Mouse (Mus musculus): Measurements from ENCODE around the gene Tpx2. TPM values are rescaled to one million over a fixed set of nuclear protein-coding genes. Genes with fewer than 3 reads are reported as not detected.

Gene Tpx2
- polyA plus RNA-seq (2015; fragmentation: Nextera tagmentation; extraction: Ambion mirVana) = 59.8 and 79.4 TPM in 2 replicates

GRCm38 (mm10) chr2:152847815-152848302 lies at the start of gene Tpx2:
TSS of gene Tpx2 (plus strand) at chr2:152847964.
- DNase-seq = peak; percentile 97
- Histone ChIP-seq H3K4me1 (replicated peaks) (peaks cover 35% of the 10 kb centered on the region), H3K27ac (peak within 1 kb of the TSS; percentile 95), H3K27me3 (no peaks in the 10 kb centered on the region), H3K36me3 (peaks cover 37% of the 10 kb centered on the region), H3K4me2 (peak within 1 kb of the TSS; percentile 78), H3K9ac (peak within 1 kb of the TSS; percentile 91), H3K4me3 (replicated peaks) (peak within 1 kb of the TSS; percentile 89), H3K9me3 (replicated peaks) (no peaks in the 10 kb centered on the region)
- WGBS (ENCODE audit: insufficient replicate concordance) = under 1% methylated on average over 34 of the region's 34 CpGs
- peak; percentile 97 for ATAC-seq (ENCODE audit: low read depth)

GRCm38 (mm10) chr2:152799954-152800761 lies 47.6 kb upstream of the Tpx2 start:
- Histone ChIP-seq H3K4me2 (no peak overlapping the region), H3K9me3 (replicated peaks) (no peaks in the 10 kb centered on the region), H3K9ac (no peak overlapping the region), H3K4me3 (replicated peaks) (no peak overlapping the region), H3K27me3 (no peaks in the 10 kb centered on the region), H3K4me1 (replicated peaks) (peaks cover 84% of the 10 kb centered on the region), H3K27ac (peak overlapping the region; percentile 4; the same call in 1 of the 2 replicates), H3K36me3 (peaks cover 13% of the 10 kb centered on the region)
- DNase-seq (no peak), ATAC-seq (ENCODE audit: low read depth) (no peak)
- 71% methylated on average over 7 of the region's 7 CpGs for WGBS (ENCODE audit: insufficient replicate concordance)

- H3K9me3 ChIP-seq (replicated peaks) = no peaks in the 10 kb centered on the region
- no peak overlapping the region for H3K4me3 ChIP-seq (replicated peaks)
- H3K4me2 ChIP-seq = no peak overlapping the region
- ATAC-seq (ENCODE audit: low read depth) = no peak
- DNase-seq = no peak
- H3K27me3 ChIP-seq = no peaks in the 10 kb centered on the region
- peaks cover 19% of the 10 kb centered on the region for H3K36me3 ChIP-seq
- peaks cover 84% of the 10 kb centered on the region for H3K4me1 ChIP-seq (replicated peaks)
- no peak overlapping the region for H3K9ac ChIP-seq
- no peak overlapping the region; the same call in 1 of the 2 replicates for H3K27ac ChIP-seq
Measured at GRCm38 (mm10) chr2:152800762-152801113, 47.0 kb upstream of the Tpx2 start.

GRCm38 (mm10) chr2:152802303-152802702 lies 45.5 kb upstream of the Tpx2 start:
- peak overlapping the region; percentile 51 for H3K27ac ChIP-seq
- WGBS (ENCODE audit: insufficient replicate concordance) = 86% methylated on average over 10 of the region's 10 CpGs

GRCm38 (mm10) chr2:152803081-152803480 lies 44.7 kb upstream of the Tpx2 start:
- no peak for DNase-seq
- peak overlapping the region; percentile 64 for H3K9ac ChIP-seq
- H3K4me3 ChIP-seq (replicated peaks) = 0 out of 2 replicates have a peak overlapping the region, but pooled peaks have one; percentile 18
- H3K27me3 ChIP-seq = no peaks in the 10 kb centered on the region
- peaks cover 83% of the 10 kb centered on the region for H3K4me1 ChIP-seq (replicated peaks)
- ATAC-seq (ENCODE audit: low read depth) = peak; percentile 35; the same call in 1 of the 2 replicates
- WGBS (ENCODE audit: insufficient replicate concordance) = 78% methylated on average over 5 of the region's 5 CpGs
- no peaks in the 10 kb centered on the region for H3K9me3 ChIP-seq (replicated peaks)
- peaks cover 37% of the 10 kb centered on the region for H3K36me3 ChIP-seq
- peak overlapping the region; percentile 46 for H3K4me2 ChIP-seq
- peak overlapping the region; percentile 79 for H3K27ac ChIP-seq

More at GRCm38 (mm10) chr2:152802303-152802702, 45.5 kb upstream of the Tpx2 start:
- no peak overlapping the region for H3K4me2 ChIP-seq
- no peak overlapping the region for H3K9ac ChIP-seq
- ATAC-seq (ENCODE audit: low read depth) (no peak), DNase-seq (no peak)
- no peak overlapping the region for H3K4me3 ChIP-seq (replicated peaks)
- H3K27me3 ChIP-seq = no peaks in the 10 kb centered on the region
- no peaks in the 10 kb centered on the region for H3K9me3 ChIP-seq (replicated peaks)
- peaks cover 84% of the 10 kb centered on the region for H3K4me1 ChIP-seq (replicated peaks)
- H3K36me3 ChIP-seq = peaks cover 33% of the 10 kb centered on the region

- DNase-seq (no peak), ATAC-seq (ENCODE audit: low read depth) (peak; percentile 74)
- Histone ChIP-seq H3K4me1 (replicated peaks) (peaks cover 93% of the 10 kb centered on the region), H3K9ac (peak overlapping the region; percentile 65), H3K36me3 (peaks cover 33% of the 10 kb centered on the region), H3K4me2 (peak overlapping the region; percentile 55), H3K27me3 (no peaks in the 10 kb centered on the region), H3K27ac (peak overlapping the region; percentile 92), H3K9me3 (replicated peaks) (no peaks in the 10 kb centered on the region), H3K4me3 (replicated peaks) (peak overlapping the region; percentile 16)
- WGBS (ENCODE audit: insufficient replicate concordance) = 12% methylated on average over 6 of the region's 6 CpGs
Measured at GRCm38 (mm10) chr2:152804408-152805110, 43.2 kb upstream of the Tpx2 start.

GRCm38 (mm10) chr2:152805111-152805490 lies 42.7 kb upstream of the Tpx2 start:
- Histone ChIP-seq H3K4me1 (replicated peaks) (peaks cover 94% of the 10 kb centered on the region), H3K9ac (peak overlapping the region; percentile 65), H3K9me3 (replicated peaks) (no peaks in the 10 kb centered on the region), H3K27ac (peak overlapping the region; percentile 92), H3K4me3 (replicated peaks) (no peak overlapping the region; the same call in 1 of the 2 replicates), H3K4me2 (peak overlapping the region; percentile 55), H3K36me3 (peaks cover 39% of the 10 kb centered on the region), H3K27me3 (no peaks in the 10 kb centered on the region)
- no peak for DNase-seq
- 62% methylated on average over 5 of the region's 5 CpGs for WGBS (ENCODE audit: insufficient replicate concordance)
- no peak for ATAC-seq (ENCODE audit: low read depth)

GRCm38 (mm10) chr2:152806037-152806436 lies 41.7 kb upstream of the Tpx2 start:
- H3K9me3 ChIP-seq (replicated peaks) = no peaks in the 10 kb centered on the region
- H3K9ac ChIP-seq = peak overlapping the region; percentile 65; the same call in 1 of the 2 replicates
- peaks cover 97% of the 10 kb centered on the region for H3K4me1 ChIP-seq (replicated peaks)
- no peak overlapping the region for H3K4me2 ChIP-seq
- ATAC-seq (ENCODE audit: low read depth) = no peak
- no peaks in the 10 kb centered on the region for H3K27me3 ChIP-seq
- peaks cover 39% of the 10 kb centered on the region for H3K36me3 ChIP-seq
- WGBS (ENCODE audit: insufficient replicate concordance) = 57% methylated on average over 2 of the region's 2 CpGs
- H3K4me3 ChIP-seq (replicated peaks) = no peak overlapping the region
- peak overlapping the region; percentile 92 for H3K27ac ChIP-seq
- no peak for DNase-seq

GRCm38 (mm10) chr2:152808178-152808577 lies 39.6 kb upstream of the Tpx2 start:
- Histone ChIP-seq H3K27ac (peak overlapping the region; percentile 100), H3K4me3 (replicated peaks) (no peak overlapping the region), H3K4me2 (peak overlapping the region; percentile 9), H3K4me1 (replicated peaks) (peaks cover 99% of the 10 kb centered on the region), H3K9me3 (replicated peaks) (no peaks in the 10 kb centered on the region), H3K27me3 (no peaks in the 10 kb centered on the region), H3K36me3 (peaks cover 39% of the 10 kb centered on the region), H3K9ac (peak overlapping the region; percentile 55)
- no peak for DNase-seq
- 61% methylated on average over 3 of the region's 3 CpGs for WGBS (ENCODE audit: insufficient replicate concordance)
- peak; percentile 26 for ATAC-seq (ENCODE audit: low read depth)

GRCm38 (mm10) chr2:152810158-152810941 lies 37.4 kb upstream of the Tpx2 start:
- no peak for ATAC-seq (ENCODE audit: low read depth)
- peaks cover 99% of the 10 kb centered on the region for H3K4me1 ChIP-seq (replicated peaks)
- peak overlapping the region; percentile 27 for H3K4me3 ChIP-seq (replicated peaks)

More at GRCm38 (mm10) chr2:152810158-152810941, 37.4 kb upstream of the Tpx2 start:
- no peak for DNase-seq
- 55% methylated on average over 5 of the region's 5 CpGs for WGBS (ENCODE audit: insufficient replicate concordance)
- Histone ChIP-seq H3K36me3 (peaks cover 33% of the 10 kb centered on the region), H3K27ac (peak overlapping the region; percentile 100), H3K9ac (peak overlapping the region; percentile 69), H3K9me3 (replicated peaks) (no peaks in the 10 kb centered on the region), H3K27me3 (no peaks in the 10 kb centered on the region), H3K4me2 (peak overlapping the region; percentile 66)

Measured in liver, embryonic 13.5 days (tissue).